Mouse (Mus musculus) ES-Bruce4 (cell line): ENCODE results near the gene Stoml2. TPM values are rescaled to one million over a fixed set of nuclear protein-coding genes. Genes with fewer than 3 reads are reported as not detected.

Source experiments
- H3K27ac ChIP-seq: 2 replicates; pipeline ENCODE4 v1.5.1; 2012; ENCODE audit warnings: low read length, inconsistent platforms; ENCODE audit not compliant: insufficient read depth
- H3K27me3 ChIP-seq: 2 replicates; pipeline ENCODE4 v1.6.1; 2012; ENCODE audit warnings: mild to moderate bottlenecking, low read length, inconsistent platforms; ENCODE audit not compliant: control insufficient read depth, poor library complexity, insufficient read depth, severe bottlenecking
- H3K36me3 ChIP-seq: 2 replicates; pipeline ENCODE4 v1.6.1; 2012; ENCODE audit warnings: inconsistent platforms, mild to moderate bottlenecking, low read length, moderate library complexity; ENCODE audit not compliant: control insufficient read depth, poor library complexity, insufficient read depth, severe bottlenecking
- H3K4me1 ChIP-seq: one replicate; pipeline ENCODE4 v1.8.1; 2011; ENCODE audit warnings: low read length; ENCODE audit not compliant: control insufficient read depth, insufficient read depth
- H3K4me3 ChIP-seq: 2 replicates; pipeline ENCODE4 v1.5.1; 2011; ENCODE audit warnings: low read depth, mild to moderate bottlenecking, low read length
- H3K9ac ChIP-seq: 2 replicates; pipeline ENCODE4 v1.6.1; 2012; ENCODE audit warnings: low read depth, mild to moderate bottlenecking, inconsistent platforms; ENCODE audit not compliant: poor library complexity, severe bottlenecking
- H3K9me3 ChIP-seq: replicated peaks from 2 replicates; pipeline ENCODE4 v1.6.1; 2012; ENCODE audit warnings: mild to moderate bottlenecking, low read length, inconsistent platforms; ENCODE audit not compliant: control insufficient read depth, poor library complexity, insufficient read depth, severe bottlenecking
- CTCF ChIP-seq: IDR thresholded peaks from one replicate; pipeline ENCODE4 v1.8.1; 2011; ENCODE audit warnings: low read depth, low read length
- EP300 ChIP-seq: IDR thresholded peaks from 2 replicates; pipeline ENCODE4 v1.6.1; 2011; ENCODE audit warnings: low read depth, low read length; ENCODE audit not compliant: insufficient read depth
- POLR2A ChIP-seq: IDR thresholded peaks from one replicate; pipeline ENCODE4 v1.8.1; 2011; ENCODE audit warnings: low read length; ENCODE audit not compliant: insufficient read depth
- polyA plus RNA-seq: library from polyadenylated mRNA; stranded (reverse); fragments of >200 nt; gene quantifications from 2 replicates; pipeline ENCODE4 v1.2.4, GENCODE M21; 2011; ENCODE audit warnings: low read depth; ENCODE audit not compliant: missing spikeins, insufficient read depth, insufficient read length

Gene Stoml2
- polyA plus RNA-seq, 1 experiment, result 187 TPM

- no peaks in the 10 kb centered on the region for H3K36me3 ChIP-seq
- H3K4me3 ChIP-seq, result peak overlapping the region; percentile 80
- no peak overlapping the region for H3K27ac ChIP-seq
- H3K9ac ChIP-seq, result peak overlapping the region; percentile 69
- H3K9me3 ChIP-seq, result no peaks in the 10 kb centered on the region
- H3K27me3 ChIP-seq, result no peaks in the 10 kb centered on the region
- H3K4me1 ChIP-seq, result no peaks in the 10 kb centered on the region
- no peak for TF ChIP-seq CTCF
- TF ChIP-seq POLR2A, result no peak
- TF ChIP-seq EP300, result no peak
Observed at GRCm38 (mm10) chr4:43039609-43040008, 8.1 kb upstream of the Stoml2 start.

DNA sequence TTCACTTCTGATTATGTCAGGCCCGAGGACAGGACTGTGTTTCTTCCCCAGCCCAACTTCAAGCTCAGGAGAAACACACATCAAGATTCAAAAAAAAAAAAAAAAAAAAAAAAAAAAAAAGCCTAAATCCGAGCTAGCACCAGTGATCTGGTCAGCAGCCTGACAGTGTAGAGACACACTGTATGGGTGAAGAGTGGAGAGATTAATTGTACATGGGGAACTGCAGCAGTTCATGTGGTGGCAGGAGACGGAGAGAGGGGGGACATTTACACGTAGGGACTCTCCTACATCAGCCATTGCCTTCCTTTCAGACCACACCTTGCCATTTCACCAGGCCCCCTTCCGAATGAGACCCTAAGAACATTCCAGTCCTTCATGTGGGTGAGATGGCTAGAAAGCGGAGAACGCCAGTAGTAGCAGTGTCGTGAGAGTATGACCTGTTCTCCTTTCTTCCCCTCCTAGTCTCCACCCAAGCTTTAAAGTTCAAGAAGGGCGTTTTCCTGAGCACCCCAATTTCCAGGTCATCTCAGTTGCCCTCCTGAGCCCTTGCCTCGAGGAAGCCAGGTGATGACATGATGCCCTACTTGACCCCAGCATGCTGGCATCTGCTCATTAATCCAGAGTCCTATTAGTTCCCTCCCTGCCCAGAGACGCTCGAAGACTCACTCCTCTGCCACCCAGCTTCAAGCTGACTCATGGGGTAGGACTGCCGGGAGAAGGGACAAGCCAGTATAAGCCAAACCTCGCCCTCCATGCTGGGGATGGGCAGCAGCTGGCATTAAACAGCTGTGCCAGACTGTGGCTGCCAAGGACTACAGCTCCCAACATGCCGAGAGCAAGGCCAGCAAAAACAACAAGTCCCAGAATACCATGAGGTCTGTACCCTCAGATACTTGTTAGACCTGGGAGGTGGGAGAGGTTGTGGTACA lies 7.3 kb upstream of the Stoml2 start:
- Histone ChIP-seq H3K9ac (no peak overlapping the region), H3K4me1 (no peaks in the 10 kb centered on the region), H3K27me3 (no peaks in the 10 kb centered on the region), H3K36me3 (no peaks in the 10 kb centered on the region), H3K27ac (no peak overlapping the region), H3K9me3 (no peaks in the 10 kb centered on the region), H3K4me3 (no peak overlapping the region)
- TF ChIP-seq POLR2A (no peak), CTCF (no peak), EP300 (no peak)

GRCm38 (mm10) chr4:43037860-43038566 lies 6.5 kb upstream of the Stoml2 start:
- H3K4me3 ChIP-seq, result no peak overlapping the region
- H3K9me3 ChIP-seq, result no peaks in the 10 kb centered on the region
- no peaks in the 10 kb centered on the region for H3K4me1 ChIP-seq
- H3K27me3 ChIP-seq, result no peaks in the 10 kb centered on the region
- TF ChIP-seq POLR2A (no peak), EP300 (no peak), CTCF (no peak)
- H3K9ac ChIP-seq, result no peak overlapping the region
- no peaks in the 10 kb centered on the region for H3K36me3 ChIP-seq
- no peak overlapping the region for H3K27ac ChIP-seq

GRCm38 (mm10) chr4:43036356-43036755 lies 4.8 kb upstream of the Stoml2 start:
- TF ChIP-seq POLR2A (no peak), CTCF (no peak), EP300 (no peak)
- Histone ChIP-seq H3K9me3 (no peaks in the 10 kb centered on the region), H3K27me3 (no peaks in the 10 kb centered on the region), H3K9ac (no peak overlapping the region), H3K27ac (no peak overlapping the region), H3K36me3 (no peaks in the 10 kb centered on the region), H3K4me1 (no peaks in the 10 kb centered on the region), H3K4me3 (no peak overlapping the region)

GRCm38 (mm10) chr4:43035851-43036250 lies 4.3 kb upstream of the Stoml2 start:
- no peak overlapping the region for H3K9ac ChIP-seq

More at GRCm38 (mm10) chr4:43035851-43036250, 4.3 kb upstream of the Stoml2 start:
- Histone ChIP-seq H3K27me3 (no peaks in the 10 kb centered on the region), H3K4me1 (no peaks in the 10 kb centered on the region), H3K9me3 (no peaks in the 10 kb centered on the region), H3K36me3 (no peaks in the 10 kb centered on the region), H3K27ac (no peak overlapping the region), H3K4me3 (no peak overlapping the region)
- no peak for TF ChIP-seq POLR2A
- no peak for TF ChIP-seq CTCF
- no peak for TF ChIP-seq EP300
